Mouse (Mus musculus) heart, embryonic 14.5 days (tissue): ENCODE measurements around the gene Lin7a. TPM values are rescaled to one million over a fixed set of nuclear protein-coding genes. Genes with fewer than 3 reads are reported as not detected.

ENCODE experiments used
- ATAC-seq: fragments of 200-750 bp; cut with Nextera tagmentation; 2 replicates; pipeline ENCODE4 v1.8.0; 2017; ENCODE audit warnings: low read depth, moderate TSS enrichment; ENCODE audit not compliant: insufficient number of reproducible peaks, insufficient read depth, low FRiP score
- H3K27ac ChIP-seq, 2 experiments: fragments of 200-500 bp in 1 of 2; fragments of 300-500 bp in 1 of 2; sonication (generic) in 1 of 2; replicated peaks in 1 of 2; 2 replicates each; pipeline ENCODE4 v1.5.1; 2012 to 2014; ENCODE audit warnings: low read depth in 2 of 2, low read length in 2 of 2, control low read depth in 1 of 2, mild to moderate bottlenecking in 1 of 2, mixed read lengths in 1 of 2; ENCODE audit not compliant: control insufficient read depth in 1 of 2, insufficient read depth in 1 of 2
- H3K27me3 ChIP-seq: fragments of 300-500 bp; sonication (generic); 2 replicates; pipeline ENCODE4 v1.6.1; 2014; ENCODE audit warnings: mild to moderate bottlenecking, low read length, control low read depth; ENCODE audit not compliant: control insufficient read depth, insufficient read depth
- H3K36me3 ChIP-seq: fragments of 300-500 bp; sonication (generic); 2 replicates; pipeline ENCODE4 v1.6.1; 2014; ENCODE audit warnings: mild to moderate bottlenecking, control low read depth, low read length, mixed read lengths; ENCODE audit not compliant: control insufficient read depth, insufficient read depth
- H3K4me1 ChIP-seq, 2 experiments: fragments of 200-500 bp in 1 of 2; fragments of 300-500 bp in 1 of 2; sonication (generic) in 1 of 2; 2 replicates each; pipeline ENCODE4 v1.6.1; 2012 to 2014; ENCODE audit warnings: low read length in 2 of 2, control low read depth in 1 of 2, mixed read lengths in 1 of 2; ENCODE audit not compliant: control insufficient read depth in 2 of 2, insufficient read depth in 2 of 2
- H3K4me2 ChIP-seq: fragments of 300-500 bp; sonication (generic); 2 replicates; pipeline ENCODE4 v1.6.1; 2014; ENCODE audit warnings: mild to moderate bottlenecking, low read length
- H3K4me3 ChIP-seq, 2 experiments: fragments of 200-500 bp in 1 of 2; fragments of 300-500 bp in 1 of 2; sonication (generic) in 1 of 2; 2 replicates each; pipeline ENCODE4 v1.5.1; 2012 to 2014; ENCODE audit warnings: low read length in 2 of 2, mild to moderate bottlenecking in 2 of 2, control low read depth in 1 of 2, low read depth in 1 of 2, moderate library complexity in 1 of 2; ENCODE audit not compliant: control insufficient read depth in 1 of 2, insufficient read depth in 1 of 2
- H3K9ac ChIP-seq: fragments of 300-500 bp; sonication (generic); 2 replicates; pipeline ENCODE4 v1.6.1; 2014; ENCODE audit warnings: mild to moderate bottlenecking, low read length
- H3K9me3 ChIP-seq: fragments of 300-500 bp; sonication (generic); 2 replicates; pipeline ENCODE4 v1.6.1; 2016; ENCODE audit warnings: low read length, control low read depth; ENCODE audit not compliant: control insufficient read depth
- WGBS: fragments of 180-500 bp; shearing (Covaris S2); extraction: QIAGEN DNeasy Blood & Tissue Kit; methylation state at CpG from one replicate; pipeline ENCODE4 v1.1.7; 2014; 5-methylcytosine and 5-hydroxymethylcytosine counted together
- polyA plus RNA-seq: library from polyadenylated mRNA; unstranded; fragments of >200 nt; fragmentation: Nextera tagmentation; extraction: Ambion mirVana; gene quantifications from 2 replicates; pipeline ENCODE4 v1.2.1, GENCODE M21; 2014

Lin7a gene
- polyA plus RNA-seq, 1 experiment from 2014 or later: 2.5 TPM

DNA sequence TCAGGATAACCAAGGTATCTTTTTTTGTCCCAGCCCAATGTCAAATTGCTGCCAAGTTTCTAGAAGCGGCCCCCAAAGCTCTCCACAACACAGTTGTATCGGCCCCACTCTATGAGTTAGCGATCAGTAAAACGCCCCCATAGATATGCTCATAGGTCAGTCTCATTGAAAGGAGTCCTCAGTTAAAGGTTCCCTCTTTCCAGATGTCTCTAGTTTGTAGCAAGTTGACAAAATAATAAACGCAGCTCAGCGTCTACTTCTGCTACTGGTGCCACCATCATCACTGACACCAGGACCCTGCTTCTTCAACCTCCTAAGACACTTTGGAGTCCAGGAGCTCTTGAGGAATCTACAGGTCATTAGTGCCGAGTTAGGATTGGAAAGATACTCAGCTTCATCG, 23.0 kb upstream of the Lin7a start:
- H3K4me1 ChIP-seq: no peaks in the 10 kb centered on the region
- no peak overlapping the region for H3K9ac ChIP-seq
- H3K27me3 ChIP-seq: no peaks in the 10 kb centered on the region
- H3K27ac ChIP-seq: no peak overlapping the region
- no peak overlapping the region for H3K4me3 ChIP-seq
- H3K9me3 ChIP-seq: no peaks in the 10 kb centered on the region
- 83% methylated on average over 8 of the region's 8 CpGs for WGBS
- ATAC-seq: no peak
- H3K4me2 ChIP-seq: no peak overlapping the region
- no peaks in the 10 kb centered on the region for H3K36me3 ChIP-seq

- H3K4me2 ChIP-seq: no peak overlapping the region
- ATAC-seq: no peak
- H3K4me3 ChIP-seq: no peak overlapping the region
- no peaks in the 10 kb centered on the region for H3K4me1 ChIP-seq
- H3K36me3 ChIP-seq: no peaks in the 10 kb centered on the region
- H3K9ac ChIP-seq: no peak overlapping the region
- no peaks in the 10 kb centered on the region for H3K9me3 ChIP-seq
- no peaks in the 10 kb centered on the region for H3K27me3 ChIP-seq
- no peak overlapping the region for H3K27ac ChIP-seq
- WGBS: 70% methylated on average over 7 of the region's 7 CpGs
Observed at GRCm38 (mm10) chr10:107249056-107249455, 22.4 kb upstream of the Lin7a start.

DNA sequence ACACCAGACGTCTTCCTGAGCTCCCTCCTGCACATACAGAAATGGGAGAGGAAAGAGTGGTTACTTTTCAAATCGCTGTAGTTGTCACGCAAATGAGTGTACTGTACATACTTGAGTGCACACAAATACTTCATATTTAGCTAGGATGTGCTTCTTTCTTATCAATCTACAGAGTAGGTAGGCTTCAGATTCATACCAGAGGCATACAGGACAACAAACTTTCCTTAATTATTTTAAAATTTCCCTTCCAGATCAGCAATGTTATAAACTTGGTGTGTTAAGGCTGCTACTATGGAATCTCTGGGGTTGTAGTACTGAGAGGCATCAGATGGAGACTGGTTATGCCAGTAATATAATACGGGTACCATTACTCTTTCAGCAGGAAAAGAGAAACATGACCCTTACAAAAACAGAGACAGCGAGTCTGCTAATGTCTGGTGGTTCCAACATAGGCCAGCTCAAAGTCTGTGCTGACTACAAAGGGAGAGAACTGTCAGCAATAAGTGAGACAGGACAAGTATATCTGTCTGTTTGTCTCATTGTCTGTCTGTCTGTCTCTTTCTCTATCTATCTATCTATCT, 21.8 kb upstream of the Lin7a start:
- Histone ChIP-seq H3K27ac (no peak overlapping the region), H3K4me3 (no peak overlapping the region), H3K27me3 (no peaks in the 10 kb centered on the region), H3K4me1 (no peaks in the 10 kb centered on the region), H3K4me2 (no peak overlapping the region), H3K36me3 (no peaks in the 10 kb centered on the region), H3K9ac (no peak overlapping the region), H3K9me3 (no peaks in the 10 kb centered on the region)
- 71% methylated on average over 5 of the region's 5 CpGs for WGBS
- no peak for ATAC-seq

DNA sequence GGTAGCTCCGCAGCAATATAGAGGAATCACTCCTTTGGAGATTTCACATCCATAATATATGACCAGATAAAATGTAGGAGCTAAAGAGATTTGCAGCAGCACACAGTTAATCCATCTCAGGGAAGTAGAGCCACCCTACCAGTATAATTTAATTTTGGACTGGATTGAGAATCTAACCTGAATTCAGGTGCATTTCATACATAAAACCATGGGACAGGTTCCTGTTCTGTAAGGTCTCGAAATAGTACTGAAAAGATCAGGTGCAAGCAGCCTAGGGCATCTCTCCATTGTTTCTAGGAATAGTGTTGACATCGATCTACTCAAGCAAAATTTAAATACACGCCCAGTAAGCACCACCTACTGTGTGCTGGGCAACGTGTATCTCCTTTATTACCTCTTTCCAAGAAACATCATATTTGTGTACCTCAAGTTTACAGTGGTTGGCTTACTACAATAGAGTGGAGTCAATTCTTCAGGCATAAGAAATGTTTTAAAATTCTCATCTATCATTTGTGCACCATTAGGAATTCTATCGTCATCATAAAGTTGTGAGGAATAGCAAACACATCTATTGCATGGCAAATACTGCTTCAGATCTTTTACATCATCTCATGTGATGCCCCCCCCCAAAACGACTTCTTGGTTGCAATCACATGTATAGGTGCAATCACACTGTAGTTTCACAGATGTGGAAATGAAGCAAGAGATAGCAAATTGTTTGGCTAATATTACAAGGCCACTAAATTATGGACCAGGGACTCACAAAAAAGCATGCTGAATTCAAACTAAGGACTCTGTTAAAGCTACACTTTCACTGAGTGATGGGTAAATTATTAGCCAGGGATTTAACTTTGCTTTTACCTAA, 20.9 kb upstream of the Lin7a start:
- 64% methylated on average over 7 of the region's 7 CpGs for WGBS
- ATAC-seq: no peak
- no peak overlapping the region for H3K4me2 ChIP-seq

GRCm38 (mm10) chr10:107251271-107251670, 20.2 kb upstream of the Lin7a start:
- 75% methylated on average over 2 of the region's 2 CpGs for WGBS
- ATAC-seq: no peak
- Histone ChIP-seq H3K4me3 (no peak overlapping the region), H3K4me2 (no peak overlapping the region), H3K4me1 (no peaks in the 10 kb centered on the region), H3K9me3 (no peaks in the 10 kb centered on the region), H3K27me3 (no peaks in the 10 kb centered on the region), H3K36me3 (no peaks in the 10 kb centered on the region), H3K27ac (no peak overlapping the region), H3K9ac (no peak overlapping the region)

More for the DNA sequence above, 20.9 kb upstream of the Lin7a start:
- no peak overlapping the region for H3K4me3 ChIP-seq
- H3K9ac ChIP-seq: no peak overlapping the region
- no peaks in the 10 kb centered on the region for H3K9me3 ChIP-seq
- H3K27ac ChIP-seq: no peak overlapping the region
- no peaks in the 10 kb centered on the region for H3K4me1 ChIP-seq
- H3K27me3 ChIP-seq: no peaks in the 10 kb centered on the region
- no peaks in the 10 kb centered on the region for H3K36me3 ChIP-seq

DNA sequence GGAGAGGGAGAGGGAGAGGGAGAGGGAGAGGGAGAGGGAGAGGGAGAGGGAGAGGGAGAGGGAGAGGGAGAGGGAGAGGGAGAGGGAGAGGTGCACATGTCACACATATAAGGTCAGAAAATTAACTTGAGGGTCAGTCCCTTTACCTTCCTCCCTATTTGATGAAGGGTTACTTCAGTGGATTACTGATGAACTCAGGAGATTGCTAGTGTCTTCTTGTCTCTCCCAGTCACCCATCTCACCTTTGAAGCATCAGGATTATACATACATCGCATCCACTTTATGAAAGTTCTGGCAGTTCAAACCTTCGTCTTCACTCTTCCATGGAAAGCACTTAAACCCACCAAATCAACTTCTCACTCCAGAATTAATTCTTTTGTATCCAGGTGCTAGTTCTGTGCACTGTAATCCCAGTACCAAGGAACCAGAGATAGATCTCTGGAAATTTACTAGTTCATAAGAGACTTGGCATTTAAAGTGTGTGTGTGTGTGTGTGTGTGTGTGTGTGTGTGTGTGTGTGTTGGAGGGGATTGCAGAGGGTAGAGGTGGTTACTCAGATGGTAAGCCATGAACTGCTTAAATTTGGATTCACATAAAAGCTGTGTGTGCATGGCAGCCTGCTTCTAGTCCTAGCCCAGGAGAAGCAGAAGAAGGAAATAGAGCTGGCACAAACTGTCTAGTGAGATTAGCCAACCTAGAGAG, 19.5 kb upstream of the Lin7a start:
- Histone ChIP-seq H3K4me3 (no peak overlapping the region), H3K36me3 (no peaks in the 10 kb centered on the region), H3K9me3 (no peaks in the 10 kb centered on the region), H3K4me1 (no peaks in the 10 kb centered on the region), H3K9ac (no peak overlapping the region), H3K4me2 (no peak overlapping the region), H3K27me3 (no peaks in the 10 kb centered on the region), H3K27ac (no peak overlapping the region)
- 89% methylated on average over 2 of the region's 2 CpGs for WGBS
- no peak for ATAC-seq

DNA sequence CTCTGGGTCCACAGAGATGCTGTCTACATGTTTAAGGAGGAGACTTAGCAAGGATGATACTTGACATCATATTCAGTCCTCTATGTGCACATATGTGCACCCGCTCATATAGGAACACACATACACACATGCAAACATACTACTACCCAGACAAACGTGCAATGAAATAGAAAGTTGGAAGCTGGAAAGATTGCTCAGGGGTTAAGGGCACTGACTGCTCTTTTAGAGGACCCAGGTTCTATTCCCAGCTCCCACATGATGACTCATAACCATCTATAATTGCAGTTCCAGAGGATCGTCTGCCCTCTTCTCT, 19.0 kb upstream of the Lin7a start:
- Histone ChIP-seq H3K9ac (no peak overlapping the region), H3K4me2 (no peak overlapping the region), H3K9me3 (no peaks in the 10 kb centered on the region), H3K27me3 (no peaks in the 10 kb centered on the region), H3K36me3 (no peaks in the 10 kb centered on the region), H3K27ac (no peak overlapping the region), H3K4me3 (no peak overlapping the region), H3K4me1 (no peaks in the 10 kb centered on the region)
- 81% methylated on average over 3 of the region's 3 CpGs for WGBS
- no peak for ATAC-seq
